Mouse (Mus musculus): ENCODE measurements around the gene Exoc3l2. TPM values are rescaled to one million over a fixed set of nuclear protein-coding genes. Genes with fewer than 3 reads are reported as not detected.
A peak's percentile ranks its signal among the peaks of the same experiment; 100 is the strongest.

Exoc3l2 gene
- polyA plus RNA-seq, 1 experiment, result not detected

DNA sequence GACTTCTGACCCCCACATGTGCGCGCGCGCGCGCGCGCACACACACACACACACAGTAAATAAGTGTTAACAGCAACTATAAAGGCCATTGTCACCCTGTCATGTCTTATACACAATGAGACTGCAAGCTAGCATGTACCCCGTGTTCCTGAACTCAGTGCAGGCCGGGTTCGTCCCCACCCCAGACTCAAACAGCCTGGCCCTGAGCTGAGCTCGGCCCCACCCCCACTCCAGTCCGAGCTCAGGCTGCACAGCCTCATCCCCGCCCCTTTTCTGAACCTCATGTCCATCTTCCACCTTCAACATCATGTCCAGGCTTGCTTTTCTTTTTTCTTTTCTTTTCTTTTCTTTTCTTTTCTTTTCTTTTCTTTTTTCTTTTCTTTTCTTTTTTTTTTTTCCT lies 7.2 kb downstream of the Exoc3l2 start:
- Histone ChIP-seq H3K4me3 (ENCODE audit: insufficient read depth, low read depth, low read length) (no peak overlapping the region), H3K4me1 (ENCODE audit: control insufficient read depth, insufficient read depth, low read length) (peaks cover 3% of the 10 kb centered on the region), H3K27ac (ENCODE audit: insufficient read depth, low read depth, low read length) (no peak overlapping the region)
- no peak for TF ChIP-seq POLR2A (IDR thresholded peaks at IDR 0.05; ENCODE audit: insufficient read depth, low read depth, low read length)
- TF ChIP-seq CTCF (IDR thresholded peaks at IDR 0.05; ENCODE audit: insufficient read depth, low read depth, low read length), result no peak
- 18% methylated on average over 14 of the region's 14 CpGs for WGBS

DNA sequence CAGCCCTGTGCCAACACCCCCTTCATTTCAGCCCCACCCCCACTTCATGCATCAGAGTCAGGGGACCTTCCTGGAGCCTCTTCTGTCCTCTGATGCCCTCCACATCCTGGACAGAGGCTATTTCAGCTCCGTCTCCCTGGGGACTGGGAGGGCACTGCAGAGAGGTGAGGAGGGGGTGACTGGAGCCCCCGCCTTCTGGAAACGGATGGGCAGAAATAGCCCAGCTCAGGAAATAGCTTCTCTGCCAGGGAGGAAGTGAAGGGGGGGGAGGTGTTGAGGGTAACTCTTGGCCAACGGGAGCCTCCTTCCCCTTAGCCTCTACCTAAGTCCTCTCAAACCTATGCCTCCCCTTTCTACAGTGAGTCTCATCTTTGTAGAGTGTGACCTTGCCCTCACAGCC lies 9.3 kb downstream of the Exoc3l2 start:
- no peak for TF ChIP-seq POLR2A (IDR thresholded peaks at IDR 0.05; ENCODE audit: insufficient read depth, low read depth, low read length)
- WGBS, result 40% methylated on average over 4 of the region's 4 CpGs
- H3K27ac ChIP-seq (ENCODE audit: insufficient read depth, low read depth, low read length), result no peak overlapping the region
- peaks cover 3% of the 10 kb centered on the region for H3K4me1 ChIP-seq (ENCODE audit: control insufficient read depth, insufficient read depth, low read length)
- H3K4me3 ChIP-seq (ENCODE audit: insufficient read depth, low read depth, low read length), result no peak overlapping the region

DNA sequence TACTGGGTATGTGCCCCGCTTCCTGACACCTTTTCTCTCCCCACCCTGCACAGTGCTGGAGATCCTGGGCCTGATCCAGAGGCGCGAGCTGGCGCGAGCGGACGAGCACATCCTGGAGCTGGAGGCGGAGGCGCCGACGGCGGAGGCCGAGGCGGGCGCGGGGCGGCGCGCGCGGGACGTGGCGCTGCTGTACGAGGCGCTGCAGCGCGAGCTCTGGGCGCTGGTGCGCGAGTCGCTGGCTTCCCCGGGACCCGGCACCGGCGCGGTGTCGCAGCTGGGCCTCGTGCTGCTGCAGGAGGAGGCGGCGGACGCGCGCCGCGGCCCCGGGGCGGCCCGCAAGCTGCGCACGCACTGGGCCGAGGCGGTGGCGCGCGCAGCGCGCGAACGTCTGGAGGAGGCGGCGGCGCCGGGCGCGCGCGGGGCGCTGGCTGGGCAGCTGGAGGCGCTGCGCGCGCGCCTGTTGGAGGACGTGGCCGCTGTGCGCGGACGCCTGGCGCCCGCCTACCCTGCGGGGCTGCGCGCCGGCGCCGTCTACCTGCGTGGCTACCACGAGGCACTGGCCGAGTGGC lies 10.8 kb downstream of the Exoc3l2 start:
- Histone ChIP-seq H3K27ac (ENCODE audit: insufficient read depth, low read depth, low read length) (no peak overlapping the region; the same call in 1 of the 2 replicates), H3K4me3 (ENCODE audit: insufficient read depth, low read depth, low read length) (peak overlapping the region; percentile 60), H3K4me1 (ENCODE audit: control insufficient read depth, insufficient read depth, low read length) (peaks cover 3% of the 10 kb centered on the region)
- 7% methylated on average over 89 of the region's 89 CpGs for WGBS
- TF ChIP-seq POLR2A (IDR thresholded peaks at IDR 0.05; ENCODE audit: insufficient read depth, low read depth, low read length), result peak; percentile 47; the same call in 1 of the 2 replicates
- TF ChIP-seq CTCF (IDR thresholded peaks at IDR 0.05; ENCODE audit: insufficient read depth, low read depth, low read length), result no peak

DNA sequence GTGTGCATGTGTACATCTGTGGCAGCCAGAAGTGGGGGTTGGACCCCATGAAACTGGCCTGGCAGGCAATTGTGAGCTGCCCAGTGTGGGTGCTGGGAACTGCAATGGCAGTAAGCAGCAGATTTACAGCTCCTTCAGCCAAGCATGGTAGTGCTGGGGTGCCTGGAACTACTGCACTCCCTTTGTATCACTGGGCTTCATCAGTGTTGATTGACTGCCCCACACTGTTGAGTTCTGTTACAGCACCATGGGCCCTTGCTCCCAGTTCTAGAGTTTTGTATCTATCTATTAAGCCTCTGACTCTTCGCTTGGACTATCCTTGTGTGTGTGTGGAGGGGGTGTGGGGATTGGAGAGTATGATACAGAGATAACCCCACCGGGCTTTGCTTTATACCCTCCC lies 14.0 kb downstream of the Exoc3l2 start:
- no peak overlapping the region for H3K4me3 ChIP-seq (ENCODE audit: insufficient read depth, low read depth, low read length)
- TF ChIP-seq CTCF (IDR thresholded peaks at IDR 0.05; ENCODE audit: insufficient read depth, low read depth, low read length) (no peak), POLR2A (IDR thresholded peaks at IDR 0.05; ENCODE audit: insufficient read depth, low read depth, low read length) (no peak)
- no peak overlapping the region for H3K27ac ChIP-seq (ENCODE audit: insufficient read depth, low read depth, low read length)
- peaks cover 3% of the 10 kb centered on the region for H3K4me1 ChIP-seq (ENCODE audit: control insufficient read depth, insufficient read depth, low read length)
- WGBS, result 81% methylated on average over 2 of the region's 2 CpGs

DNA sequence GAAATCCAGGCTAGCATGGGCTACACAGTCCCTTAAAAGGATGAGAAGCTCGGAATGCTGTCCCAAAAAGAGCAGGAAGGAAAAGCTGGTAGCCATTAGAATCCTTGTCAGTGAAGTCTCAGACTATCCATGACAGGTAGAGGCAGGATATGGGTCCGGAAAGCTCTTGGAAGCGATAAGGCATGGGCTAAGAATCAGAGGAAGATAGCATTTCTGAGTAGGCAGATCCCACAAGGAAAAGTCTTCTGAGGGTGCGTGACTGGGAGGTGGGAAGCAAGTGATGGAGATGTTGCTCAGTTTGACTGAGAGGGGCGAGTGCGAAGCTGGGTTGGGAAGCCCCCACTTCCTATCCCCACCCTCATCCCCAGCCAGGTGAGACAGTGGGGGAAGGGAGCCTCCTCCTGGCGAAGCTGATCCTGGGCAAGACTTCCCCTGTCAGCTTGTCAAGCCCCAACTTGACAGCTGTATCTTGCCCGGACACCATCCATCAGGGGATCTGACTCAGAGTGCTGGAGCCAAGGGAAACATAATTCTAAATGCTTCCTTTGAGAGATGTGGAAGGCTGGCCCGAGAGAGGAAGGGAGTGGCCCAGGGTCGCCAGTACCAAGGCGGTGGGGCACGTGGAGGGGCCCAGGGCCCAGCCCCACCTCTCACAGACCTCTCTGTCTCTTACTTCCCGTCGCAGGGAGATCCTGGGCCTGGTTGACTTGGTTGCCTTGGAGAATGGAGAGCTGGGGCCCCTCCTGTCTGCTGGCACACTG lies 14.7 kb downstream of the Exoc3l2 start:
- peaks cover 3% of the 10 kb centered on the region for H3K4me1 ChIP-seq (ENCODE audit: control insufficient read depth, insufficient read depth, low read length)
- WGBS, result 41% methylated on average over 14 of the region's 14 CpGs
- TF ChIP-seq POLR2A (IDR thresholded peaks at IDR 0.05; ENCODE audit: insufficient read depth, low read depth, low read length) (no peak), CTCF (IDR thresholded peaks at IDR 0.05; ENCODE audit: insufficient read depth, low read depth, low read length) (no peak)
- no peak overlapping the region for H3K4me3 ChIP-seq (ENCODE audit: insufficient read depth, low read depth, low read length)
- no peak overlapping the region for H3K27ac ChIP-seq (ENCODE audit: insufficient read depth, low read depth, low read length)

DNA sequence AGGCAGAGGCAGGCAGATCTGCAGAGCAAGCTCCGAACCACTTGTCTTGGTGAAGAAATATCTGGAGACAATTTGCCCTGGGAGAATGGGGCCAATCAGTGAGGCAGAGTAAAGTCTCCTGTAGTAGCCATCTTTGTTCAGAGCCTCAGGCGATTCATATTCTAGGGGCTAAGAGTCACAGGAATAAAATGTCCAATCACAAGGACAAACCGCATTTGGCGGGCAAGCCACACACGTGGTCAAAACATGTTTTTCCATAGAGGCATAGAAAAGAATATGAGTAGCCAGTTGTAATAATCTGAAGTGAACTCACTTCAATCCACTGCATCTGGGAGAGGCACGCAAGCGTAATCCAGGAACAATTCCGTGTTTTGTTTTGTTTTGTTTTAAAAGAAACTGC lies 20.1 kb downstream of the Exoc3l2 start:
- Histone ChIP-seq H3K4me3 (ENCODE audit: insufficient read depth, low read depth, low read length) (no peak overlapping the region), H3K27ac (ENCODE audit: insufficient read depth, low read depth, low read length) (no peak overlapping the region), H3K4me1 (ENCODE audit: control insufficient read depth, insufficient read depth, low read length) (no peaks in the 10 kb centered on the region)
- WGBS, result 85% methylated on average over 8 of the region's 8 CpGs
- TF ChIP-seq CTCF (IDR thresholded peaks at IDR 0.05; ENCODE audit: insufficient read depth, low read depth, low read length) (no peak), POLR2A (IDR thresholded peaks at IDR 0.05; ENCODE audit: insufficient read depth, low read depth, low read length) (no peak)

DNA sequence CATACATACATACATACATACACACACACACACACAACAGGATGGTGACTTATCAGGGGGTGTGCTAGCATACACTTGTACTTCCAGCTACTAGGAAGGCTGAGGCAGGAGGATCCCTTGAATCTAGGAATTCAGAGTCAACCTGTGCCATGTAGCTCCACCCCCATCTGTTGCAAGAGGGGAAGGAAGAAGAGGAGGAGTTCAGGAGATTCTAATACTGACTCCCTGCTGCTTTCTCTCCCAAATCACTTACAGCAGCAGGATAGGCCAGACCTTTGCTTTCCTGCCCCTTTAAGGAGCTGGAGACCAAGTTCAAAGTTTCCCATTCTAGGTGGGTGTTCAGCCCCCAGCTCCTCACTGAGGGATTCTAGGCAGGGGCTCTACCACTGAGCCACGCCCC lies 22.4 kb downstream of the Exoc3l2 start:
- TF ChIP-seq POLR2A (IDR thresholded peaks at IDR 0.05; ENCODE audit: insufficient read depth, low read depth, low read length), result no peak
- no peak for TF ChIP-seq CTCF (IDR thresholded peaks at IDR 0.05; ENCODE audit: insufficient read depth, low read depth, low read length)
- no peak overlapping the region for H3K4me3 ChIP-seq (ENCODE audit: insufficient read depth, low read depth, low read length)
- H3K27ac ChIP-seq (ENCODE audit: insufficient read depth, low read depth, low read length), result no peak overlapping the region
- 100% methylated on average over 1 of the region's 1 CpGs for WGBS
- H3K4me1 ChIP-seq (ENCODE audit: control insufficient read depth, insufficient read depth, low read length), result peaks cover 6% of the 10 kb centered on the region

DNA sequence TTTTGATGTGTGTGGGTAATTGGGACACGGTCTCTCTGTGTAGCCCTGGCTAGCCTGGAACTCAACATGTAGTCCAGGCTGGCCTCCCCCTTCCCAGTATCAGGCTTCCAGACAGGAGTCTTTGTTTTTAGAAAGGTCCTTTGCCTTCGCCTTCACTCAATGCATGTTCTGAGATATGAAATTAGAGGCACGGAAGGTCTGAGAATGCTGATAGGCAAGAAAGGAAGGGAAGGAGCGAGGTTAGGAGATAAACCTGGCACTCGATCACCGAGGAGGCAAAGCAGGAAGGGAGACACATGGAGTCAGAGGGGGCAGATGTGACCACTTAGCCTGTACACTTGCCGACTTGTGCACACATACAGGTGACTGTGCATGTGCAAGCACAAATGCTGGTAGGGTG lies 23.4 kb downstream of the Exoc3l2 start:
- Histone ChIP-seq H3K4me1 (ENCODE audit: control insufficient read depth, insufficient read depth, low read length) (peaks cover 6% of the 10 kb centered on the region), H3K27ac (ENCODE audit: insufficient read depth, low read depth, low read length) (no peak overlapping the region), H3K4me3 (ENCODE audit: insufficient read depth, low read depth, low read length) (no peak overlapping the region)
- no peak for TF ChIP-seq CTCF (IDR thresholded peaks at IDR 0.05; ENCODE audit: insufficient read depth, low read depth, low read length)
- TF ChIP-seq POLR2A (IDR thresholded peaks at IDR 0.05; ENCODE audit: insufficient read depth, low read depth, low read length), result no peak
- 95% methylated on average over 7 of the region's 7 CpGs for WGBS

DNA sequence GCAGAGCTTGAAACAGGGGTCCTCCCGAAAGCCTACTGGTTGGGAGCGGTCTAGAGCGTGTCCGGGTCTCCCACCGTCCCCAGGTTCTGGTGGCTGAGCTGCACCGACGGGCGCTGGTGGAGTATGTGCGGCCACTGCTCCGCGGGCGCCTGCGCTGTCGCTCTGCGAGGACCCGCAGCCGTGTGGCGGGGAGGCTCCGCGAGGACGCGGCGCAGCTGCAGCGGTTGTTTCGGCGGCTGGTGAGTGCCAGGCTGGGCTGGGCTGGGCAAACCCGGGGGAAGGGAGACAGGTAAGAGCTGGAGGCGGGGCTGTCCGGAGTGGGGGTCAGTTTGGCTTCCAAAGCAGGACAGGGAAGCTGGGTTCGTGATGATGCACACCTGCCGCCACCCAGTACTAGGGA lies 26.4 kb downstream of the Exoc3l2 start:
- WGBS, result 8% methylated on average over 31 of the region's 31 CpGs
- H3K27ac ChIP-seq (ENCODE audit: insufficient read depth, low read depth, low read length), result no peak overlapping the region
- 0 out of 2 replicates have a peak overlapping the region, but pooled peaks have one; percentile 10 for H3K4me3 ChIP-seq (ENCODE audit: insufficient read depth, low read depth, low read length)
- peaks cover 6% of the 10 kb centered on the region for H3K4me1 ChIP-seq (ENCODE audit: control insufficient read depth, insufficient read depth, low read length)
- TF ChIP-seq CTCF (IDR thresholded peaks at IDR 0.05; ENCODE audit: insufficient read depth, low read depth, low read length), result no peak
- TF ChIP-seq POLR2A (IDR thresholded peaks at IDR 0.05; ENCODE audit: insufficient read depth, low read depth, low read length), result no peak
